Mouse (Mus musculus): ENCODE measurements around the gene Lpp. TPM values are rescaled to one million over a fixed set of nuclear protein-coding genes. Genes with fewer than 3 reads are reported as not detected.

Gene Lpp
- polyA plus RNA-seq, 1 experiment = not detected

DNA sequence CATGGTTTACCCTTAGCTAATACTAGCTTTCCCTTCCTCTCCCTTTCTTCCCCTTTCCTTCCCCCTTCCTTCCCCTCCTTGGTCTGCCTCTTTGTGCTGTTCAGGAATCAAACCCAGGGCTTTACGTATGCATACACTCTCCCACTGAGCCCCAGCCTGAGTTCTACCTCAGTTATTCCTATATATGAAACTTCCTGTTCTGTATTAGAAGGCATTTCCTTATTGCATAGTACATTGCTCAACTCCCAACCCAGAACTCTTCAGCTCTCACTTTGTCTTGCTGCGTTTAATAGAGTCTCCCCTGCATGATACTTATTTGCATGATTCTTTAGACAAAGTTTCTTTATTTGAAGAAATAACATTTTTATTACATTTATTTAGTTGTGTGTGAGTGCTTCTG is 184.5 kb downstream of the Lpp start:
- TF ChIP-seq POLR2A (IDR thresholded peaks at IDR 0.05; ENCODE audit: insufficient read depth, low read depth, low read length) = no peak
- Histone ChIP-seq H3K4me3 (ENCODE audit: insufficient read depth, low read depth, low read length) (no peak overlapping the region), H3K27ac (ENCODE audit: insufficient read depth, low read depth, low read length) (no peak overlapping the region), H3K4me1 (ENCODE audit: control insufficient read depth, insufficient read depth, low read length) (no peaks in the 10 kb centered on the region)
- WGBS = 91% methylated on average over 2 of the region's 2 CpGs

DNA sequence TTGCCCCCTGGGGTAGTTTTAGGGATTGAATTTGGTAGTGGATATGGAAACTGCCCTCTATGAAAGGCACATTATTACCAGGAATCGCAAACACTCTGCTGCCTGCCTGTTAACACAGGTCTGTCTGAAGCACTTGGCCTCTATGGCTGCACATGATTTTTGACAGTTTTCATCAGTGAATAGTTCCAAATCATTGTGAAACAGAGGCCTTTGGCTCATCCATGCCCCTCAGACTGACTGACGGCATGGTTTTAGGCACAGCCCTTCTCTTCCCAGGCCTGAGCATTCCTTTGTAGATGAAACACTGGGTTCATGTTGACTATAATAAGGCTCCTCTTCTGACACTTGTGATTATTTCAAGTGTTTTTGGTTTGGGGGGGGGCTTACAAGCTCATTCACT is 189.5 kb downstream of the Lpp start:
- no peak overlapping the region for H3K4me3 ChIP-seq (ENCODE audit: insufficient read depth, low read depth, low read length)
- TF ChIP-seq CTCF (IDR thresholded peaks at IDR 0.05; ENCODE audit: insufficient read depth, low read depth, low read length) = no peak
- no peak for TF ChIP-seq POLR2A (IDR thresholded peaks at IDR 0.05; ENCODE audit: insufficient read depth, low read depth, low read length)
- WGBS = 91% methylated on average over 2 of the region's 2 CpGs
- no peak overlapping the region for H3K27ac ChIP-seq (ENCODE audit: insufficient read depth, low read depth, low read length)
- no peaks in the 10 kb centered on the region for H3K4me1 ChIP-seq (ENCODE audit: control insufficient read depth, insufficient read depth, low read length)

DNA sequence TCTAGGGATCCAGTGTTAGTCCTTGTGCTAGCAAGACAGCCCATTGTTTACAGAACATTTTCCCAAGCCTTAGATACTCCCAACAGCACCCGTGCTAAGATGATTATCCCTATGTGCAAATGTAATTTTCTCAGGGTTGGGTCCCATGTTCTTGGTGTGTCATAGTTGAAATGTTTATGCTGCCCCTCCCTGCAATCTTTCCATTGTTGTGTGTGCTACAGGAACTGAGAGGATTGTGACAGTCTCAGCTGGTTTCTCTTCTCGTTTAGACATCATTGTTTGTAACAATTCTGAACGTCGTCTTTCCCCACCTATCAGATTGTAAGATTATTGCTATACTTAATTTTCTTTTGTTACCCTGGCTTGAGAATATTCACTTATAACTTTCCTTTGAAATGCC is 200.2 kb downstream of the Lpp start:
- H3K4me1 ChIP-seq (ENCODE audit: control insufficient read depth, insufficient read depth, low read length) = no peaks in the 10 kb centered on the region
- 81% methylated on average over 4 of the region's 4 CpGs for WGBS
- TF ChIP-seq POLR2A (IDR thresholded peaks at IDR 0.05; ENCODE audit: insufficient read depth, low read depth, low read length) (no peak), CTCF (IDR thresholded peaks at IDR 0.05; ENCODE audit: insufficient read depth, low read depth, low read length) (no peak)
- no peak overlapping the region for H3K27ac ChIP-seq (ENCODE audit: insufficient read depth, low read depth, low read length)
- H3K4me3 ChIP-seq (ENCODE audit: insufficient read depth, low read depth, low read length) = no peak overlapping the region

DNA sequence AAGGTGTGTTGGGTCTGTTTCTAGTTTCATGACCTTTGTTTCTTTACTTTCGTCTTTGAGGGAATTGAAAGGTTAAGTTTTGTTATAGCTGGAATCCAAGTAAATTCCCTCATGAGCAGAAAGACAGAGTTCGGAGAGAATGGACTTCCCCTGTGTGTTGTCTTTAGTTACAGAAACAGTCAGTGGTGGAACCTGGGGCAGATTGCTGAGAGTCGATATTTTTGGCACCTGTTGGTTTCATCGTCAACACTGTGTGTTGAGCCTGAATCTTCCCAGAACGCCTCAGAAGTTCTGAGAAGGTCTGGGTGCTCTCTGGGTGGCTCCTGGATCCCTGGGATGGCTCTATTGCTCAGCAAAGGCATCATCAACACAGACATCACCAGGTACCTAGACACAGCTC is 201.2 kb downstream of the Lpp start:
- WGBS = 93% methylated on average over 5 of the region's 5 CpGs
- no peak for TF ChIP-seq CTCF (IDR thresholded peaks at IDR 0.05; ENCODE audit: insufficient read depth, low read depth, low read length)
- TF ChIP-seq POLR2A (IDR thresholded peaks at IDR 0.05; ENCODE audit: insufficient read depth, low read depth, low read length) = no peak

GRCm38 (mm10) chr16:24595493-24595892 is 202.2 kb downstream of the Lpp start:
- H3K4me3 ChIP-seq (ENCODE audit: insufficient read depth, low read depth, low read length) = no peak overlapping the region
- H3K27ac ChIP-seq (ENCODE audit: insufficient read depth, low read depth, low read length) = no peak overlapping the region
- H3K4me1 ChIP-seq (ENCODE audit: control insufficient read depth, insufficient read depth, low read length) = peaks cover 3% of the 10 kb centered on the region; the same call in 1 of the 2 replicates
- TF ChIP-seq POLR2A (IDR thresholded peaks at IDR 0.05; ENCODE audit: insufficient read depth, low read depth, low read length) = no peak
- no peak for TF ChIP-seq CTCF (IDR thresholded peaks at IDR 0.05; ENCODE audit: insufficient read depth, low read depth, low read length)

More for the DNA sequence above, 201.2 kb downstream of the Lpp start:
- no peak overlapping the region for H3K27ac ChIP-seq (ENCODE audit: insufficient read depth, low read depth, low read length)
- no peaks in the 10 kb centered on the region for H3K4me1 ChIP-seq (ENCODE audit: control insufficient read depth, insufficient read depth, low read length)
- H3K4me3 ChIP-seq (ENCODE audit: insufficient read depth, low read depth, low read length) = no peak overlapping the region

GRCm38 (mm10) chr16:24598567-24598966 is 205.3 kb downstream of the Lpp start:
- Histone ChIP-seq H3K4me1 (ENCODE audit: control insufficient read depth, insufficient read depth, low read length) (peaks cover 4% of the 10 kb centered on the region; the same call in 1 of the 2 replicates), H3K4me3 (ENCODE audit: insufficient read depth, low read depth, low read length) (no peak overlapping the region), H3K27ac (ENCODE audit: insufficient read depth, low read depth, low read length) (no peak overlapping the region)
- no peak for TF ChIP-seq POLR2A (IDR thresholded peaks at IDR 0.05; ENCODE audit: insufficient read depth, low read depth, low read length)
- TF ChIP-seq CTCF (IDR thresholded peaks at IDR 0.05; ENCODE audit: insufficient read depth, low read depth, low read length) = no peak
- 86% methylated on average over 7 of the region's 7 CpGs for WGBS

DNA sequence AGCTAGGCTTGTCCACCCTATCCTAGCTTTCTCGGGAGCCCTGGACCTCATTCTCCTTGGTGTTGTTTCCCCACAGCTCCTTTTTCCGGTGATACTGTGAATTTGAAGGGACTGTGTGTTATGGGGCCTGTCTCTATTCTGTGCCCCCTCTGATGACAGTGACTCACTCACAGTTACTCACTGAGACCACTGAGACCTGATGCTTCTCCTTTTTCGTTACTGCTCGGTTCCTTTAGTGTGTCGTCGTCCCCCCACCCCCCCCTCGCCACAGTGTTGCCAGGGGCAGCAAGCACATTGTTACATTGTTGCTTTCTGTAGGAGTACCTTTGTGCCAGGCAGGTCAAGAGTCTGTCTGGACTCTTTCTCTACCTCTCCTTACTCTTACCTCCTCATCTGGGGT is 206.5 kb downstream of the Lpp start:
- H3K4me1 ChIP-seq (ENCODE audit: control insufficient read depth, insufficient read depth, low read length) = peaks cover 4% of the 10 kb centered on the region; the same call in 1 of the 2 replicates
- WGBS = 84% methylated on average over 7 of the region's 7 CpGs
- no peak overlapping the region for H3K4me3 ChIP-seq (ENCODE audit: insufficient read depth, low read depth, low read length)
- TF ChIP-seq CTCF (IDR thresholded peaks at IDR 0.05; ENCODE audit: insufficient read depth, low read depth, low read length) (no peak), POLR2A (IDR thresholded peaks at IDR 0.05; ENCODE audit: insufficient read depth, low read depth, low read length) (no peak)
- no peak overlapping the region for H3K27ac ChIP-seq (ENCODE audit: insufficient read depth, low read depth, low read length)

GRCm38 (mm10) chr16:24600260-24600948 is 207.1 kb downstream of the Lpp start:
- Histone ChIP-seq H3K27ac (ENCODE audit: insufficient read depth, low read depth, low read length) (no peak overlapping the region), H3K4me1 (ENCODE audit: control insufficient read depth, insufficient read depth, low read length) (peaks cover 4% of the 10 kb centered on the region; the same call in 1 of the 2 replicates), H3K4me3 (ENCODE audit: insufficient read depth, low read depth, low read length) (no peak overlapping the region)
- TF ChIP-seq POLR2A (IDR thresholded peaks at IDR 0.05; ENCODE audit: insufficient read depth, low read depth, low read length) (no peak), CTCF (IDR thresholded peaks at IDR 0.05; ENCODE audit: insufficient read depth, low read depth, low read length) (no peak)
- 78% methylated on average over 14 of the region's 14 CpGs for WGBS

DNA sequence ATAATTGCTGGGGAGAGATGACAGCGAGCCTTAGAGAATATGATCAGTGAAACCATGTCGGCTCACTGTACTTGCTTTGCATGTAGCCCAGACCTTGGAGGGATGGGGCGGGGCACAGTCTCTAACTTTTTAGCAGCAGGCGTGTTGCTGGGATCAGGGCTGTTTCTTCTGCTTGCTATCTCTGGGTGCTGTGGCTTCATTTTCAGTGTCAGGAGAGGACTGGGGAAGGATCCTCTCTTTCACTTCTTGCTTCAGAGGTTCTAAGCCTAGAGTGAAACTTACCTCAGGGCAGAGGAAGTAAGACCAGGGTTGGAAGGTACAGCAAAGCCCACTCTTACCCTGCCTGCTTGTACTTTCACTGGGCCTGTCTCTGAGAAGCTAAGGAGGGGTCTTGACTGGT is 210.0 kb downstream of the Lpp start:
- Histone ChIP-seq H3K4me1 (ENCODE audit: control insufficient read depth, insufficient read depth, low read length) (peaks cover 12% of the 10 kb centered on the region; the same call in 1 of the 2 replicates), H3K4me3 (ENCODE audit: insufficient read depth, low read depth, low read length) (no peak overlapping the region), H3K27ac (ENCODE audit: insufficient read depth, low read depth, low read length) (no peak overlapping the region)
- 93% methylated on average over 4 of the region's 4 CpGs for WGBS
- TF ChIP-seq CTCF (IDR thresholded peaks at IDR 0.05; ENCODE audit: insufficient read depth, low read depth, low read length) (no peak), POLR2A (IDR thresholded peaks at IDR 0.05; ENCODE audit: insufficient read depth, low read depth, low read length) (no peak)
